Mouse (Mus musculus): ENCODE results near the gene Scrt2.

GRCm38 (mm10) chr2:152141491-152141890 is 60.2 kb downstream of the Scrt2 start:
- TF ChIP-seq EP300 (IDR thresholded peaks at IDR 0.05), result no peak
- TF ChIP-seq CTCF (IDR thresholded peaks at IDR 0.05), result no peak
